Mouse (Mus musculus) hindbrain, embryonic 10.5 days (tissue): ENCODE results near the gene Nrp1. TPM values are rescaled to one million over a fixed set of nuclear protein-coding genes. Genes with fewer than 3 reads are reported as not detected.

Experiments used
- DNase-seq: peaks from one replicate; pipeline ENCODE4 v3.0.0-alpha.2; 2017; ENCODE audit warnings: low spot score
- H3K27ac ChIP-seq: fragments of 300-500 bp; sonication (generic); 2 replicates; pipeline ENCODE4 v1.5.1; 2016; ENCODE audit warnings: mild to moderate bottlenecking, moderate library complexity
- H3K27me3 ChIP-seq: fragments of 300-500 bp; sonication (generic); 2 replicates; pipeline ENCODE4 v1.6.1; 2016; ENCODE audit warnings: mild to moderate bottlenecking; ENCODE audit not compliant: poor library complexity, insufficient read depth, severe bottlenecking
- H3K36me3 ChIP-seq: fragments of 300-500 bp; sonication (generic); 2 replicates; pipeline ENCODE4 v1.6.1; 2016; ENCODE audit warnings: mild to moderate bottlenecking, moderate library complexity
- H3K4me1 ChIP-seq: fragments of 300-500 bp; sonication (generic); replicated peaks from 2 replicates; pipeline ENCODE4 v1.6.1; 2016; ENCODE audit warnings: mild to moderate bottlenecking
- H3K4me3 ChIP-seq: fragments of 300-500 bp; sonication (generic); 2 replicates; pipeline ENCODE4 v1.5.1; 2016; ENCODE audit warnings: mild to moderate bottlenecking, moderate library complexity
- H3K9me3 ChIP-seq: fragments of 300-500 bp; sonication (generic); 2 replicates; pipeline ENCODE4 v1.6.1; 2016; ENCODE audit warnings: mild to moderate bottlenecking, moderate library complexity
- WGBS: fragments of 180-500 bp; shearing (Covaris S2); methylation state at CpG from one replicate; pipeline ENCODE4 v1.1.7; 2016; 5-methylcytosine and 5-hydroxymethylcytosine counted together
- polyA plus RNA-seq: library from polyadenylated mRNA; unstranded; fragments of >200 nt; fragmentation: Nextera tagmentation; extraction: Ambion mirVana; gene quantifications from 2 replicates; pipeline ENCODE4 v1.2.1, GENCODE M21; 2016

The Nrp1 gene
- polyA plus RNA-seq, 1 experiment from 2014 or later = 39.2 TPM

GRCm38 (mm10) chr8:128480896-128481665 lies 122.7 kb downstream of the Nrp1 start:
- 0 out of 2 replicates have a peak, but pooled peaks cover 6% of the 10 kb centered on the region for H3K36me3 ChIP-seq
- DNase-seq = no peak
- WGBS = 87% methylated on average over 8 of the region's 8 CpGs
- H3K9me3 ChIP-seq = no peaks in the 10 kb centered on the region
- H3K4me1 ChIP-seq = peaks cover 1% of the 10 kb centered on the region; the same call in 1 of the 2 replicates
- no peak overlapping the region for H3K4me3 ChIP-seq
- H3K27ac ChIP-seq = no peak overlapping the region
- no peaks in the 10 kb centered on the region for H3K27me3 ChIP-seq

- no peaks in the 10 kb centered on the region for H3K27me3 ChIP-seq
- H3K4me3 ChIP-seq = no peak overlapping the region
- WGBS = 74% methylated on average over 3 of the region's 3 CpGs
- H3K9me3 ChIP-seq = no peaks in the 10 kb centered on the region
- 0 out of 2 replicates have a peak, but pooled peaks cover 2% of the 10 kb centered on the region for H3K36me3 ChIP-seq
- no peak overlapping the region for H3K27ac ChIP-seq
- H3K4me1 ChIP-seq = peaks cover 22% of the 10 kb centered on the region
- no peak for DNase-seq
These were observed 124.9 kb downstream of the Nrp1 start for GRCm38 (mm10) chr8:128483344-128483743.

GRCm38 (mm10) chr8:128484720-128485124 lies 126.3 kb downstream of the Nrp1 start:
- Histone ChIP-seq H3K9me3 (no peaks in the 10 kb centered on the region), H3K27me3 (no peaks in the 10 kb centered on the region), H3K4me3 (no peak overlapping the region), H3K4me1 (peaks cover 36% of the 10 kb centered on the region), H3K36me3 (0 out of 2 replicates have a peak, but pooled peaks cover 2% of the 10 kb centered on the region), H3K27ac (0 out of 2 replicates have a peak overlapping the region, but pooled peaks have one; percentile 29)
- WGBS = 81% methylated on average over 1 of the region's 1 CpGs
- DNase-seq = no peak

GRCm38 (mm10) chr8:128486043-128486442 lies 127.6 kb downstream of the Nrp1 start:
- H3K27ac ChIP-seq = no peak overlapping the region
- peaks cover 43% of the 10 kb centered on the region for H3K4me1 ChIP-seq
- no peaks in the 10 kb centered on the region for H3K36me3 ChIP-seq
- no peak overlapping the region for H3K4me3 ChIP-seq
- WGBS = 81% methylated on average over 2 of the region's 2 CpGs
- no peak for DNase-seq
- no peaks in the 10 kb centered on the region for H3K27me3 ChIP-seq
- H3K9me3 ChIP-seq = no peaks in the 10 kb centered on the region

- Histone ChIP-seq H3K27me3 (no peaks in the 10 kb centered on the region), H3K4me1 (peaks cover 49% of the 10 kb centered on the region), H3K9me3 (no peaks in the 10 kb centered on the region), H3K4me3 (no peak overlapping the region), H3K36me3 (no peaks in the 10 kb centered on the region), H3K27ac (peak overlapping the region; percentile 45)
- DNase-seq = peak; percentile 25
- WGBS = 19% methylated on average over 10 of the region's 10 CpGs
These were observed 129.8 kb downstream of the Nrp1 start for GRCm38 (mm10) chr8:128487966-128488931.

GRCm38 (mm10) chr8:128489351-128489750 lies 130.9 kb downstream of the Nrp1 start:
- H3K36me3 ChIP-seq = 0 out of 2 replicates have a peak, but pooled peaks cover 4% of the 10 kb centered on the region

GRCm38 (mm10) chr8:128491126-128492067 lies 133.0 kb downstream of the Nrp1 start:
- 0 out of 2 replicates have a peak, but pooled peaks cover 4% of the 10 kb centered on the region for H3K36me3 ChIP-seq
- no peaks in the 10 kb centered on the region for H3K9me3 ChIP-seq
- 54% methylated on average over 5 of the region's 5 CpGs for WGBS
- H3K4me1 ChIP-seq = peaks cover 45% of the 10 kb centered on the region
- DNase-seq = peak; percentile 57
- no peak overlapping the region for H3K27ac ChIP-seq
- H3K4me3 ChIP-seq = no peak overlapping the region
- H3K27me3 ChIP-seq = no peaks in the 10 kb centered on the region

More at GRCm38 (mm10) chr8:128489351-128489750, 130.9 kb downstream of the Nrp1 start:
- WGBS = 93% methylated on average over 1 of the region's 1 CpGs
- DNase-seq = no peak
- Histone ChIP-seq H3K27me3 (no peaks in the 10 kb centered on the region), H3K9me3 (no peaks in the 10 kb centered on the region), H3K27ac (no peak overlapping the region), H3K4me3 (no peak overlapping the region), H3K4me1 (peaks cover 49% of the 10 kb centered on the region)

- Histone ChIP-seq H3K27ac (no peak overlapping the region), H3K27me3 (no peaks in the 10 kb centered on the region), H3K4me3 (no peak overlapping the region), H3K36me3 (peaks cover 4% of the 10 kb centered on the region; the same call in 1 of the 2 replicates), H3K4me1 (peaks cover 22% of the 10 kb centered on the region), H3K9me3 (no peaks in the 10 kb centered on the region)
- WGBS = 93% methylated on average over 3 of the region's 3 CpGs
- DNase-seq = no peak
These were observed 135.4 kb downstream of the Nrp1 start for GRCm38 (mm10) chr8:128493801-128494200.

- no peaks in the 10 kb centered on the region for H3K4me1 ChIP-seq
- no peak for DNase-seq
- H3K27me3 ChIP-seq = no peaks in the 10 kb centered on the region
- H3K36me3 ChIP-seq = no peaks in the 10 kb centered on the region; the same call in 1 of the 2 replicates
- H3K4me3 ChIP-seq = no peak overlapping the region
- no peaks in the 10 kb centered on the region for H3K9me3 ChIP-seq
- no peak overlapping the region for H3K27ac ChIP-seq
- 89% methylated on average over 4 of the region's 4 CpGs for WGBS
These were observed 140.4 kb downstream of the Nrp1 start for GRCm38 (mm10) chr8:128498836-128499235.

- no peak for DNase-seq
- Histone ChIP-seq H3K36me3 (no peaks in the 10 kb centered on the region), H3K4me3 (no peak overlapping the region), H3K27me3 (no peaks in the 10 kb centered on the region), H3K4me1 (no peaks in the 10 kb centered on the region), H3K9me3 (no peaks in the 10 kb centered on the region), H3K27ac (no peak overlapping the region)
- 83% methylated on average over 5 of the region's 5 CpGs for WGBS
These were observed 145.9 kb downstream of the Nrp1 start for GRCm38 (mm10) chr8:128504136-128504829.

- no peak overlapping the region for H3K27ac ChIP-seq
- no peak for DNase-seq
These were observed 147.5 kb downstream of the Nrp1 start for GRCm38 (mm10) chr8:128505866-128506265.

More at GRCm38 (mm10) chr8:128505866-128506265, 147.5 kb downstream of the Nrp1 start:
- H3K4me1 ChIP-seq = no peaks in the 10 kb centered on the region
- no peaks in the 10 kb centered on the region for H3K36me3 ChIP-seq
- H3K4me3 ChIP-seq = no peak overlapping the region
- H3K9me3 ChIP-seq = no peaks in the 10 kb centered on the region
- no peaks in the 10 kb centered on the region for H3K27me3 ChIP-seq
